Mouse (Mus musculus): ENCODE measurements at regions not wholly inside any gene's neighbourhood (a gene's known extent, or its start where the extent isn't known, plus 50 kb on each side); places are given as distances from the start of the nearest gene placed in this dataset.

GRCm38 (mm10) chr9:41212943-41213529 is 51.5 kb upstream of the Ubash3b start:
- TF ChIP-seq CTCF (IDR thresholded peaks at IDR 0.05; ENCODE audit: control insufficient read depth, insufficient read depth, insufficient replicate concordance, low read depth, low read length), result no peak
- TF ChIP-seq POLR2A (IDR thresholded peaks at IDR 0.05; ENCODE audit: control insufficient read depth, low read depth, low read length), result no peak
